Mouse (Mus musculus) forebrain, embryonic 11.5 days (tissue): ENCODE measurements around the gene Borcs6. TPM values are rescaled to one million over a fixed set of nuclear protein-coding genes. Genes with fewer than 3 reads are reported as not detected.
A peak's percentile ranks its signal among the peaks of the same experiment; 100 is the strongest.
"Not testable (repeated sequence)": the region's sequence is repeated elsewhere in the genome, so short reads cannot be mapped to it uniquely, and the experiment has no call there.

Experiments used
- ATAC-seq: fragments of 200-750 bp; cut with Nextera tagmentation; replicated peaks from 2 replicates; pipeline ENCODE4 v1.8.0; 2017; ENCODE audit warnings: moderate TSS enrichment; ENCODE audit not compliant: low FRiP score
- DNase-seq: peaks from one replicate; pipeline ENCODE4 v3.0.0-alpha.2; 2017; ENCODE audit warnings: low spot score
- H3K27ac ChIP-seq: fragments of 300-500 bp; sonication (generic); 2 replicates; pipeline ENCODE4 v1.5.1; 2014; ENCODE audit warnings: low read depth, low read length
- H3K27me3 ChIP-seq: fragments of 300-500 bp; sonication (generic); 2 replicates; pipeline ENCODE4 v1.6.1; 2014; ENCODE audit warnings: mild to moderate bottlenecking, low read length, mixed read lengths; ENCODE audit not compliant: control insufficient read depth, insufficient read depth
- H3K36me3 ChIP-seq: fragments of 300-500 bp; sonication (generic); 2 replicates; pipeline ENCODE4 v1.6.1; 2014; ENCODE audit warnings: mild to moderate bottlenecking, low read length, moderate library complexity, mixed read lengths; ENCODE audit not compliant: control insufficient read depth, insufficient read depth
- H3K4me1 ChIP-seq: fragments of 300-500 bp; sonication (generic); replicated peaks from 2 replicates; pipeline ENCODE4 v1.6.1; 2014; ENCODE audit warnings: low read length, mixed read lengths; ENCODE audit not compliant: control insufficient read depth, insufficient read depth
- H3K4me2 ChIP-seq: fragments of 300-500 bp; sonication (generic); 2 replicates; pipeline ENCODE4 v1.6.1; 2014; ENCODE audit warnings: low read depth, mild to moderate bottlenecking, low read length, moderate library complexity, mixed read lengths; ENCODE audit not compliant: severe bottlenecking
- H3K4me3 ChIP-seq: fragments of 300-500 bp; sonication (generic); 2 replicates; pipeline ENCODE4 v1.5.1; 2014; ENCODE audit warnings: low read depth, low read length
- H3K9ac ChIP-seq: fragments of 300-500 bp; sonication (generic); 2 replicates; pipeline ENCODE4 v1.6.1; 2014; ENCODE audit warnings: low read length
- H3K9me3 ChIP-seq: fragments of 300-500 bp; sonication (generic); 2 replicates; pipeline ENCODE4 v1.6.1; 2016; ENCODE audit warnings: low read length, mixed read lengths; ENCODE audit not compliant: control insufficient read depth
- WGBS: fragments of 180-500 bp; shearing (Covaris S2); extraction: QIAGEN DNeasy Blood & Tissue Kit; methylation state at CpG from one replicate; pipeline ENCODE4 v1.1.7; 2014; 5-methylcytosine and 5-hydroxymethylcytosine counted together
- polyA plus RNA-seq: library from polyadenylated mRNA; unstranded; fragments of >200 nt; fragmentation: Nextera tagmentation; extraction: Ambion mirVana; gene quantifications from 2 replicates; pipeline ENCODE4 v1.2.1, GENCODE M21; 2014

The Borcs6 gene
- polyA plus RNA-seq: 7.9 and 9.2 TPM in 2 replicates

DNA sequence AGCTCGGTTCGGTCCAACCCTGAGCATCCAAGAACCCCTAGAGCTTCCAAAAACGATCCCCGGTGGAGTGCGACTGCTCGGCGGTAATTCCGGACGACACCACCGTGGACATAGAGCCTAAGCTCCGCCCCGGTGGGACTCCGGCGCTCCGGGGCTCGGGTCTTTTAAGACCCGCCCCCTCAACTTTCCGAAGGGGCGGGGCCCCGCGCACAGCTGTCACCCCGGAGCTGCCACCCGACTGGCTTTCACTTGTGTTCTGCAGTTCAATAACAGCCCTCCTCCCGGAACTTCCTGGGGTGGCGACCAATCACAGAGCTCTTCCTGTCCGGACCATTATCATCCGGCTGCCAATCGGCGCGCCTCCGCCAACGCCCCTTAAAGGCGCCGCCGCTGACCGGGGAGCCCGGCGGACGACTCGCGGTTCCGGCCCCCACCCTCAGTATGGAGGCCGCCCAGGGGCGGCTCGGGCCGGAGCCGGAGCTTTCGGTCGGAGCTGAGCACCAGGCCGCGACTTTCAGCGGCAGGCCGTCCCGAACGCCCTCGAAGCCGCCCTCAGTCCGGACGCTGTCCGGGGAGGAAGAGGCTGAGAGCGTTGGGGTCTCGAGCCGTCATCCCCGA lies at the start of gene Borcs6:
Gene Borcs6 (plus strand): TSS at position 361 of the 618 bp plus-strand sequence.
- Histone ChIP-seq H3K4me3 (peak within 1 kb of the TSS; percentile 69), H3K36me3 (no peaks in the 10 kb centered on the region), H3K4me2 (peak within 1 kb of the TSS; percentile 98), H3K9ac (peak within 1 kb of the TSS; percentile 67), H3K27me3 (no peaks in the 10 kb centered on the region), H3K4me1 (peaks cover 17% of the 10 kb centered on the region), H3K27ac (peak within 1 kb of the TSS; percentile 75), H3K9me3 (no peaks in the 10 kb centered on the region)
- DNase-seq: peak; percentile 97
- WGBS: under 1% methylated on average over 59 of the region's 64 CpGs
- peak; percentile 90 for ATAC-seq

DNA sequence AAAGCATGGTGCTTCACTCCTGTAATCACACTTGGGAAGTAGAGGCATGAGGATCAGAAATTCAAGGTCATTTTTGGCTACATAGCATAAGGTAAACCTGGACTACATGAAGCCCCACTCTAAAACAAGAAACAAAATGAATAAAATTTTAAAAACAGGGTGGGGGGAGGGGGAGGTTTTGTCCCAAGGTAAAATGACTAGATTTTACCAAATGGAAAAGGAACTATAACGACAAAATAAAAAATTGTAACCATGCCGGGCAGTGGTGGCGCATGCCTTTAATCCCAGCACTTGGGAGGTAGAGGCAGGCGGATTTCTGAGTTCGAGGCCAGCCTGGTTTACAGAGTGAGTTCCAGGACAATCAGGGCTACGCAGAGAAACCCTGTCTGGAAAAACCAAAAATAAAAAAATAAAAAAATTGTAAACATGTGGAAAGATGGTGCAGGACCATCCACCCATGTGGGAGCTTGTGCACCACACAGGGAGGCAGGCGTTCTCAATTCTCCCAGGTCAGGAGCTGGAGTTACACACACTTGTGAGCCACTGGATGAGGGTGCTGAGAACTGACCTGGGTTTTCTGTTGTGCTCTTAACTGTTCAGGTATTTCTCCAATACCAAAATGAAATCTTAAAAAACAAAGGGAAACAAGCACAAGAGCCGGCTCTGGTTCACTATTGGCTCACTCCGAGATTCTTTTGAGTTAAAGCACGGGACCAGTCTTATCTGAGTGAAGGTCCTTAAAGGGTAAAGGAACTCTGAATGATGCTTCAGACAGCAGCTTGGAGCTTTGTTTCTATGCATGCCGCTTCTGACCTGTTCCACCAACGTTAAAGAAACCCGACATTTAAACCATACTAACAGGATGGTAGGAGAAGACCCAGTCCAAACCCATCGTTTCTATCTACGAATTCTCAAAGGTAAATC lies 48.9 kb upstream of the Borcs6 start:
- H3K27me3 ChIP-seq: no peaks in the 10 kb centered on the region
- ATAC-seq: no peak
- no peak overlapping the region for H3K27ac ChIP-seq
- H3K36me3 ChIP-seq: no peaks in the 10 kb centered on the region
- H3K9me3 ChIP-seq: no peaks in the 10 kb centered on the region
- no peak overlapping the region for H3K4me2 ChIP-seq
- 89% methylated on average over 15 of the region's 15 CpGs for WGBS
- H3K4me3 ChIP-seq: peak overlapping the region; percentile 57; the same call in 1 of the 2 replicates
- no peak for DNase-seq
- no peak overlapping the region for H3K9ac ChIP-seq
- H3K4me1 ChIP-seq: peaks cover 5% of the 10 kb centered on the region; the same call in 1 of the 2 replicates

DNA sequence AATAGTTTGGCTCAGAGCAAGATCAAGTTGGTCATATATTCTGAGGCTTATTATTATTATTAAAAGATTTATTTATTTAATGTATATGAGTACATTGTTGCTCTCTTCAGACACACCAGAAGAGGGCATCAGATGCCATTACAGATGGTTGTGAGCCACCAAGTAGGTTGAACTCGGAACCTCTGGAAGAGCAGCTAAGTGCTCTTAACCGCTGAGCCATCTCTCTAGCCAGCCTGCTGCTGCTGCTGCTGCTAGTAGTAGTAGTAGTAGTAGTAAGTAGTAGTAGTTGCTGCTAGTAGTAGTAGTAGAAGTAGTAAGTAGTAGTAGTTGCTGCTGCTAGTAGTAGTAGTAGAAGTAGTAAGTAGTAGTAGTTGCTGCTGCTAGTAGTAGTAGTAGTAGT lies 48.1 kb upstream of the Borcs6 start:
- H3K4me2 ChIP-seq: peak overlapping the region; percentile 57
- H3K9ac ChIP-seq: peak overlapping the region; percentile 47; the same call in 1 of the 2 replicates
- 89% methylated on average over 2 of the region's 2 CpGs for WGBS
- not testable (repeated sequence) for DNase-seq, H3K27me3 ChIP-seq, H3K4me1 ChIP-seq, H3K36me3 ChIP-seq, H3K27ac ChIP-seq, ATAC-seq, H3K9me3 ChIP-seq
- peak overlapping the region; percentile 57 for H3K4me3 ChIP-seq

DNA sequence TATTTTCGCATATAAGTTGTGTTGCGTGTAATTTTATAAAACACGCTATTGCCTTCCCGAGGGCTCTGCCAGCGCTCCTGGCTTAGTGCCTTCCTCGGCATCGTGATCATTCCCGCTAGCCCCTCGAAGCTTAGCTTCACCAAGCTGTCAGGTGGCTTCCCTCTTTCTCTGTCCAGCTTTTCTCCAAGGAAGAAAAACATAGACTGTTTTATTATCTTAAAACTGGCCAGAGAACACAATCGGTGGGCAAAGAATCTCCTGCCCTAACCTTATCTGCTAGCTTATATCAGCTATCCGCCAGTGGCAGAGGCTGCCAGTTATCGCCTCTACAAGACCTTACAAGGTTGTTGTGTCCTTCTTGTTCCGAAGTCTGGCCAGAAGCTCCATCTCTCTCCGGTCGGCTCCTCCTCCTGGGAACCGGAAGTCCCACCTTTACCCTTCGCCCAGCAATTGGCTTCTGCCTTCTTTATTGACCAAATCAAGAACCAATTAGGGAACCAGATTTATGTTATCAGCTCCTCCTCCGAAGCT lies 47.4 kb upstream of the Borcs6 start:
- no peaks in the 10 kb centered on the region for H3K27me3 ChIP-seq
- peak; percentile 52 for ATAC-seq
- WGBS: 3% methylated on average over 18 of the region's 18 CpGs

DNA sequence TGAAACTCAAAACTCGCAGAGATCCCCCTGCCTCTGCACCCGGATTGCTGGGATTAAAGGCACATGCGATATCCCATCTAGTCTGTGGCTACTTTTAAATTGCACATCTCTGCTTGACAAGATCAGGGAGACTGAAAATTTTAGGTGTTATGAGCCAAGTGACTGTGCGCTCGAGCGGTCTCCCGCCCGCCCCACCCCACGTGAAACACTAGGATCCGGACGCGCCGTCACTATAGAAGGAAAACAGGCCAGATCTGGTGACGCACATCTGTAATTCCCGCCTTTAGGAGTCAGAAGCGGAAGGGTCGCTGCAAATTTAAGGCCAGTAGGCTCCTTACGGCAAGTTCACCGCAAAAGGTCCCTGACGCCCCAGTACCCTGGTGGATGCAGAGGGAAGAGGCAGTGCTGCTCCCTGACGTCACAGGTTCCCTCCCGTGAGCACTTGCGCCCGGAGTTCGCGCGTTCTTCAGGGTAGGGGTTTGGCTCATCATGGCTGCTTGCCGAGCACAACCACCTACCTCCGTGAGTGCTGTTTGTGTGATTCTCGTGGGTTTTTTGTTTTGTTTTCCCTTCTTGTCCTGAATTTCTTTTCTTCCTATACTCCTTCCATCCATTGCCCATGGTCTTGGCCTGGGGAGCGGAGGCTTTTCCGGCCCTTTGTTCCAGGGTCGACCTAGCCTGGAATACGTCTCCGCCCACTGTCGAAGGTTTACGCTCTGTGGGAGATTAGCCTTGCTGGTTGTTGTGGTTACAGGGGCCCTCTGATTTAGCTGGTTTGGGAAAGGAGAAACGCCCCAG lies 43.7 kb upstream of the Borcs6 start, which contains the start of gene Ctc1:
Gene Ctc1 (plus strand): TSS at position 268 of the 798 bp plus-strand sequence.
- H3K4me2 ChIP-seq: peak within 1 kb of the TSS; percentile 70
- H3K4me3 ChIP-seq: peak within 1 kb of the TSS; percentile 61
- H3K4me1 ChIP-seq: peaks cover 3% of the 10 kb centered on the region; the same call in 1 of the 2 replicates
- no peaks in the 10 kb centered on the region for H3K27me3 ChIP-seq
- peak within 1 kb of the TSS; percentile 93 for H3K9ac ChIP-seq
- DNase-seq (peak; percentile 95), ATAC-seq (peak; percentile 97)
- H3K9me3 ChIP-seq: no peaks in the 10 kb centered on the region
- no peaks in the 10 kb centered on the region for H3K36me3 ChIP-seq
- H3K27ac ChIP-seq: peak within 1 kb of the TSS; percentile 79
- WGBS: 4% methylated on average over 38 of the region's 38 CpGs

More for the DNA sequence above, 47.4 kb upstream of the Borcs6 start:
- peaks cover 7% of the 10 kb centered on the region for H3K4me1 ChIP-seq
- H3K9me3 ChIP-seq: no peaks in the 10 kb centered on the region
- peak overlapping the region; percentile 57 for H3K4me2 ChIP-seq
- peak; percentile 87 for DNase-seq
- peak overlapping the region; percentile 57 for H3K4me3 ChIP-seq
- no peaks in the 10 kb centered on the region for H3K36me3 ChIP-seq
- H3K27ac ChIP-seq: peak overlapping the region; percentile 81
- peak overlapping the region; percentile 47 for H3K9ac ChIP-seq

DNA sequence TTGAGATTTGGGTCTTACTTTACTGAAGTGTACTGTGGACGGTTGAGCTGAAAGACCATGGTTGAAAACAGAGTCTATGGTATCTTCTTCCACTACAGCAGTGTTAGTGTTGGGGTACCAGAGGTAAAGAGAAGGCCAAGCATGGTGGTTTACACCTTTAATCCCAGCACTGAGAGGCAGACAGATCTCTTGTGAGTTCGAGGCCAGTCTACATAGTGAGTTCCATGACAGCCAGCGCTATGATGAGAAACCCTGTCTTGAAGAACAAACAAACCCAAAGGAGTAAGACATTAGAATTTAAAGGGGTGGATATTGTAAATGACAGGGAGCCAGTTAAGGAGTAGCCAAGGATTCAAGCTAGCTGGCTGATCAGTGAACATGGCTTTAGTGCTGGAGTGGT lies 42.8 kb upstream of the Borcs6 start:
- no peak overlapping the region; the same call in 1 of the 2 replicates for H3K27ac ChIP-seq
- no peak for ATAC-seq

DNA sequence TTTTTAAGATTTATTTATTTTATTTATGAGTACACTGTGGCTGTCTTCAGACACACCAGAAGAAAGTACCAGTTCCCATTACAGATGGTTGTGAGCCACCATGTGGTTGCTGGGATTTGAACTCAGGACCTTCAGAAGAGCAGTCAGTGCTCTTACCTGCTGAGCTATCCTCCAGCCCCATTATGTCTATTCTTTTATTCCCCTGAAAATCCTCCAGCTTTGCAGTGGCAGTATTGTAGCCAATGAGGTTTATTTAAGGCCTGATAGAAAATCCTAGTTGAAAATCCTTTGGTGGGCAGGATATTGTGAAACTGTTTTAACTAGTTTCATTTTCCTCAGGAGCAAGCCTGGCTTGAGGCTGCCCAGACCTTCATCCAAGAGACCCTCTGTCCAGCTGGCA lies 38.8 kb upstream of the Borcs6 start:
- no peak overlapping the region for H3K9ac ChIP-seq
- no peak overlapping the region for H3K27ac ChIP-seq
- no peaks in the 10 kb centered on the region for H3K9me3 ChIP-seq
- no peaks in the 10 kb centered on the region; the same call in 1 of the 2 replicates for H3K36me3 ChIP-seq
- DNase-seq (no peak), ATAC-seq (no peak)
- H3K27me3 ChIP-seq: no peaks in the 10 kb centered on the region
- H3K4me1 ChIP-seq: peaks cover 2% of the 10 kb centered on the region; the same call in 1 of the 2 replicates
- no peak overlapping the region for H3K4me3 ChIP-seq
- no peak overlapping the region for H3K4me2 ChIP-seq

More for the DNA sequence above, 42.8 kb upstream of the Borcs6 start:
- WGBS: 71% methylated on average over 3 of the region's 3 CpGs
- Histone ChIP-seq H3K9me3 (no peaks in the 10 kb centered on the region), H3K9ac (peak overlapping the region; percentile 93), H3K4me2 (peak overlapping the region; percentile 70), H3K27me3 (no peaks in the 10 kb centered on the region), H3K36me3 (no peaks in the 10 kb centered on the region), H3K4me3 (peak overlapping the region; percentile 61), H3K4me1 (peaks cover 3% of the 10 kb centered on the region; the same call in 1 of the 2 replicates)
- no peak for DNase-seq

DNA sequence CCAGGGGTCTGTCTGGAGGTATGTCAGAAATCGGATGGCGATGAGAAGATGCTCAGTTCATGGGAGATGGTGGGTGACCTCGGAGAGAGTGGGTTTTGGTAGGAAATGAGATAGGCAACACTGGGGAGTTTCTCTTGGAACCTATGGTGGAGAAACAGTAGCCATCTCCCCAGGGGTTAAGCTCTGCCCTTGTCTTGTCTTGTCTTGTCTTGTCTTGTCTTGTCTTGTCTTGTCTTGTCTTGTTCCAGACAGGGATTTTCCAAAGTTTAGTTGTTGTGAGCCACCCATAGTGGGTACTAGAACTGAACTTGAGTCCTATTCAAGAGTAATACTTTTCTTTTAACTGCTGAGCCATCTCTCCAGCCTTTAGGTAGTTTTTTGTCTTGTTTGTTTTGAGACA lies 33.0 kb upstream of the Borcs6 start:
- H3K4me1 ChIP-seq: no peaks in the 10 kb centered on the region
- ATAC-seq (no peak), DNase-seq (no peak)
- H3K9me3 ChIP-seq: no peaks in the 10 kb centered on the region
- no peak overlapping the region for H3K4me2 ChIP-seq
- H3K4me3 ChIP-seq: no peak overlapping the region
- WGBS: 94% methylated on average over 3 of the region's 3 CpGs
- H3K36me3 ChIP-seq: peaks cover 25% of the 10 kb centered on the region
- no peak overlapping the region for H3K9ac ChIP-seq
- H3K27me3 ChIP-seq: no peaks in the 10 kb centered on the region
- H3K27ac ChIP-seq: no peak overlapping the region
